Mouse (Mus musculus): Measurements from ENCODE around the gene Sowahc.

DNA sequence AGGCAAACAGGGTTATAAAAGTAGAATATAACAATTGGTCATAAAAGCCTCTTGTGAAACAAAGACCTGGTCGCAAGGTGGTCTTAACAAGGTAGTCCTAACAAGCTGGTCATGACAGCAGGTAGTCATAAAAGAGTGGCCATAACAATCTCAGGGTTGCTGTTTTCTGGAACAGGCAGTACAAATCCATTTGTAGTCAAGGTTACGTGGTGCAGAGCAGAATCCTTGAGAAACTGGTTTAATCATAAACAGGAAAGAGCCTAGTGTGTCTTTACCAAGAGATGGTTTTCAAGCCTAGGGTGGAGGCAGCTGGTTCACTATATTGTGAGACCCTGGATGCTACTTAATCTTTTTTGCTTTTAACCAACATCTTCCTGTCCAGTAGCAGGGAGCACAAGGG, 45.5 kb downstream of the Sowahc start:
- no peak for TF ChIP-seq CTCF (IDR thresholded peaks at IDR 0.05 in 2 of 3, conservative IDR thresholded peaks at IDR 0.05 in 1 of 3; ENCODE audit: control insufficient read depth in 1 of 3, insufficient read depth in 1 of 3, low read depth in 2 of 3, low read length in 3 of 3, poor library complexity in 1 of 3, severe bottlenecking in 1 of 3)
- no peak for TF ChIP-seq USF2 (IDR thresholded peaks at IDR 0.05; ENCODE audit: borderline replicate concordance in 1 of 2, insufficient read depth in 1 of 2, low read depth in 1 of 2, low read length in 2 of 2)
- TF ChIP-seq ZNF384 (IDR thresholded peaks at IDR 0.05; ENCODE audit: low read depth, low read length): no peak
- TF ChIP-seq NRF1 (IDR thresholded peaks at IDR 0.05; ENCODE audit: insufficient read depth, low read depth, low read length, poor library complexity, severe bottlenecking): no peak
- TF ChIP-seq POLR2A (IDR thresholded peaks at IDR 0.05; ENCODE audit: control insufficient read depth in 1 of 2, insufficient read depth in 1 of 2, low read depth in 1 of 2, low read length in 2 of 2, poor library complexity in 1 of 2): no peak
- no peak for TF ChIP-seq KAT2A (conservative IDR thresholded peaks at IDR 0.05; ENCODE audit: low read depth, low read length)
- no peak for TF ChIP-seq E2F4 (IDR thresholded peaks at IDR 0.05; ENCODE audit: borderline replicate concordance, low read depth, low read length)
- TF ChIP-seq HCFC1 (IDR thresholded peaks at IDR 0.05; ENCODE audit: low read depth, low read length): no peak
- TF ChIP-seq ZMIZ1 (IDR thresholded peaks at IDR 0.05; ENCODE audit: low read depth, low read length): no peak
- no peak for TF ChIP-seq EP300 (IDR thresholded peaks at IDR 0.05; ENCODE audit: low read depth in 1 of 2, low read length in 2 of 2)
- no peak for TF ChIP-seq GATA1 (IDR thresholded peaks at IDR 0.05; ENCODE audit: low read depth, low read length)
- TF ChIP-seq CHD2 (IDR thresholded peaks at IDR 0.05; ENCODE audit: low read length): no peak
- no peak for TF ChIP-seq MAFK (IDR thresholded peaks at IDR 0.05; ENCODE audit: borderline replicate concordance, low read depth, low read length)
- no peak for TF ChIP-seq TAL1 (IDR thresholded peaks at IDR 0.05; ENCODE audit: low read length)
